Mouse (Mus musculus): Measurements from ENCODE around the gene Foxred1.

The Foxred1 gene

DNA sequence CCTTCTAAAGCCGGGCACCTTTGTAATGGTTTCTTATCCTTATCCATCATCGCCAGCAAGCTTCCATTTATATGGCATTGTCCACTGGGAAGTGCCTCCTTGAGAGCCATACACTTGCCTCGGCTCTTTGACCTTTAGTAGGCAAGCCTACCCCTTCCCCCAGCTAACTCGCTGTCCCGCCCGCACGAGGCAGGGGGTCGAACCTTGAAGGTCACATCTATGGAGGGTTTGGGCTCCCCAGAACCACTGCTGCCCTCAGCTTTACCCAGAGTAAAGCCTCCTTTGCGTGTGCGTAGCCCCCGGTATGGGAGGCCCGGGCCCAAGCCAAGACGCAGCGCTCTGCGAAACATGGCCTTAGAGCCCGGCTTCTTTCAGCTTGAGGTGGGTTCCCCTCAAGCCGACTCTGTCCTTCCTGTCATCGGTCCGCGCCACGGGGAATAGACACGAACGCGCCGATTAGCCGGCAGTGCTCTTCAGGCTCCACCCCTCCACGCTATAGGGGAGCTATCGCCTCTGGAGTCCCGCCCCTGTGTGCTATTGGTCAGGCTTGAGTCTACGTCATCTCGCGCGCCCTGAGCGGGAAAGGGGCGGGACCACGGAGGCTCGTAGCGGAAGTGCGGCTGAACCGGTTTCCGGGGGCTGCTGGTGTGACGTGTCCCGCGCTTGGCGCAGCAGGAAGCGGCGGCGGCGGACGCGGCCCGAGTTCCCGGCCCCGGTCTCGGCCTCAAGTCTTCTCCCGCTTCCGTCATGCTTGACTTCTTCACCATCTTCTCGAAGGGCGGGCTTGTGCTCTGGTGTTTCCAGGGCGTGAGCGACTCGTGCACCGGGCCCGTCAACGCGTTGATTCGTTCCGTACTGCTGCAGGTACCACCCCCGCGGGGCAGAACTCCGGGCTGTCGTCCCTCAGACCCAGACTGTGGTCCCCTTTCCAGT, at the start of gene Foxred1:
Gene Foxred1 (minus strand): TSS at position 514 of the 933 bp plus-strand sequence.
- CTCF ChIA-PET = no interaction called here

GRCm38 (mm10) chr9:35257365-35257764, 46.5 kb upstream of the Foxred1 start:
- CTCF ChIA-PET = no interaction called here

GRCm38 (mm10) chr9:35249476-35249875, 38.6 kb upstream of the Foxred1 start:
- CTCF ChIA-PET = no interaction called here

GRCm38 (mm10) chr9:35247405-35247804, 36.5 kb upstream of the Foxred1 start:
- CTCF ChIA-PET = no interaction called here

- CTCF ChIA-PET = no interaction called here
These were observed 28.9 kb upstream of the Foxred1 start for GRCm38 (mm10) chr9:35239734-35240133.

DNA sequence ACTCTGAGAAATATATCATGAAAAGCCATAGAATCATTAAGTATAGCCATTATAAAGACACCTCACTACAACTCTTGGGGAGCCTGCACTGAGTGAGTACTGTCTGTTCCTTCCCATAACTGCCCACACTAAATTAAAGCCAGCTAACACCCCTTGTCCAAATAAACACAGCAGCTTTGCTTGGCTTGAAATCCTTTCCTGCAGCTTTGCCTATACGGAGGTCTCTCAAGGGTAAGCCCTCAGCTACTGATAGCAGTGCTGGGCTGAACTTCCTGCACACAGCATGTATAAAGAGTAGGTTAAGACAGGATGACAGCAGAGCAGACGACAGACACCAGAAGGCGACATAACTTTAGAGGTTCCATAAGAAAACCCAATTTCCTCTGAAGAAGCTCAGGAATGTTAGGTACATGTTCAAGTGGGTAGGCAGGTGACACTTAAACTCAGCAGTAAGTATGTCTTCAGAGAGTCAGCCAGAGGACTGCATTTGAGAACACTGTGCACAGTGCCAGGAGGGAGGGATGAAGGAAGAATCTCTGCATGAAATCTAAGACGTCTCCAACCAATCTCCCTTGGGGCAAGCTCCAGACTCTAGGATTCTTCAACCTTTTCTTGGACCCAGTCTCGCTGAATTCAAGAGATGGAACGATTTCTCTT, 28.2 kb upstream of the Foxred1 start:
- CTCF ChIA-PET = no interaction called here

DNA sequence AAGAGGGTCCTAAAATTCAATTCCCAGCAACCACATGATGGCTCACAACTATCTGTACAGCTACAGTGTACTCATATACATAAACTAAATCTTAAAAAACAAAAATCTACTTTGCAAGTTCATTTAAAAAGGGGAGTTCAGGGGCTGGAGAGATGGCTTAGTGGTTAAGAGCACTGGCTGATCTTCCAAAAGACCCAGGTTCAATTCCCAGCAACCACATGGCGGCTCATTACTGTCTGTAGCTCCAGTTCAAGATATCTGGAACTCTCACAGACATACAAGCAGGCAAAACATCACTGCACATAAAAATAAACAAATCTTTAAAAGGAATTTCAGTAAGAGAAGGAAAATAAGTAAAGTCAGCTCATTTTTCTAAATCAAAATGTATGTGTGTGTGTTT, 27.5 kb upstream of the Foxred1 start:
- CTCF ChIA-PET = no interaction called here

GRCm38 (mm10) chr9:35235996-35236395, 25.1 kb upstream of the Foxred1 start:
- CTCF ChIA-PET = no interaction called here

GRCm38 (mm10) chr9:35228671-35229070, 17.8 kb upstream of the Foxred1 start:
- CTCF ChIA-PET = interaction anchor here (0.7 kb wide), 1 partner anchor 29 kb away, joined by 4 read pairs; the partner anchor contains the start of gene Srpr

GRCm38 (mm10) chr9:35223466-35223865, 12.6 kb upstream of the Foxred1 start:
- CTCF ChIA-PET = no interaction called here

- CTCF ChIA-PET = no interaction called here
These were observed 7.1 kb upstream of the Foxred1 start for GRCm38 (mm10) chr9:35217963-35218362.

DNA sequence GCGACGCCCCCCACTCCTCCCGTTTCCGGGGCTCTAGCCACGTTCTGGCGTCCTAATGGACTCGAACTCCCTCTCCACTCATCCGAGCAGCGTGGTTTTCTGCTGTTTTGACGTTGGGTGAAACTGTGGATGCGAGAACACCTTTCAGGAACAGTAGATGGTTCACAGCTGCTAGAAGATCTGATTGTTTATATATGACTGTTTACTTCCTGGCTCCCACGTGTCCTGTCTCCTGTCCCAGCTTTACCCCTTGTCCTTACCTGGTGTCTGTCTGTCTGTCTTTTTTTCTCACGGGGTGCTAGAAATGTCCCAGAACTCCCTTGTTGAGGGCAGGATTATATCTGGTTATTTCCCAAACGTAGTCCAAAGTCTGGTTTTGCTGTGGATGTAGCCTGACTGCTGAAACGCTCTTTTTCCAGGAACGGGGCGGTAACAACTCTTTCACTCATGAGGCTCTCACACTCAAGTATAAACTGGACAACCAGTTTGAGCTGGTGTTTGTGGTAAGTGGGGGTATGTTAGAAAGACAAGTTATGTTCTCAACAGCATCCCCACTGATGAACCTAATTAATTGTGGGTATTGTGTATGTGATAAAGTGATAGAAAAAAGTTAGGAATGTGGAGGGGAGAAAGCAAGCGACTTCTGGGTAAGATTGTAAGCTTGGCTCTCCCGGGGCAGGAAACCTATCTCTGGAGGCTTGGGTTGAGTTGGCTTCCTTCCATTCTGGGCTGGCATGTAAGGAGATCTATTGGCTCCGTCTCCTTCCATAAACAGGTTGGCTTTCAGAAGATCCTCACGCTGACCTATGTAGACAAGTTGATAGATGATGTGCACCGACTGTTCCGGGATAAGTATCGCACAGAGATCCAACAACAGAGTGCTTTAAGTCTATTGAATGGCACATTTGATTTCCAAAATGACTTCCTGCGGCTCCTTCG, 987 bp upstream of the Foxred1 start:
- CTCF ChIA-PET = interaction anchor here (0.9 kb wide), 1 partner anchor 38 kb away, joined by 5 read pairs; no protein-coding TSS in a partner anchor

DNA sequence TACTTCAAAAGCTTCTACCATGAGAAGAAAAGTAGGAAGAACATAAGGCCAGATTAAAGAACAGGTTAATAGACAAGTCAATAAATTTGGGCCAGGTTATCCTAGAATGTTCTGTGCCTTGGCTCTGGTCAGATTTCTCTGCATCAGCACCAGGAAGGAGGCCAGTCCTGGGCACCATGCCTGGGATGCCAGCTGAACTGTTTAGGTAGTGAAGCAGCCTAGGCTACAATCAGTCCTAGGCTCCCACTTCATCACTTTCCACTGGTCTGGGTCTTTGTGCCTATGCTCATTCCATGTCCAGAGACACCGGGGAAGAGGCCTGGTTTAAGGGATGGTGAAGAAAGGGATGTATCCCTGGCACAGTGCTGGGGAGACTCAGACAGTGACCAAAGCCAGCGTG, 6.4 kb downstream of the Foxred1 start:
- CTCF ChIA-PET = no interaction called here

DNA sequence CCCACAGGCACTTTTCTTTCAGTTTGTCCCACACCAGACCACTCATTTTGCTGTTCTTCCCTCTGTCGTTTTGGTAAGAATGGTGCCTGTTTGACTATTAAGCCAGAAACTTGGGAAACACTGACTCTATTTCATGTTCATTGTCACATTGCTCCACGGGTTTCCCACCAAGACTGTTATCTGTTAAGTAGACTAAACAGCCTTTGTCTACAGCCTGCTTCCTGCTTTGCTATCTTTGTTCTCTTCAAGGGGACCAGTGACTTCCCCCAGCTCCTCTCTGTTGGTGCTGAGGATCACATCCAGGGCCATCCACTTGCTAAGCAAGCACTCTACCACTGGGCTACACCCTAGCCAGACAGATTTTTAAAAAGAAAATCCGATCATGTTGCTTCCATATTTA, 7.3 kb downstream of the Foxred1 start:
- CTCF ChIA-PET = no interaction called here

GRCm38 (mm10) chr9:35200529-35201060, 10.3 kb downstream of the Foxred1 start:
- CTCF ChIA-PET = no interaction called here

GRCm38 (mm10) chr9:35199772-35200471, 10.9 kb downstream of the Foxred1 start, which contains the start of the genes Srpr and Tirap:
Gene Srpr, plus strand, starts transcription at chr9:35200175.
Gene Tirap, minus strand, starts transcription at chr9:35200291.
- CTCF ChIA-PET = interaction anchor here (0.6 kb wide), 1 partner anchor 29 kb away, joined by 4 read pairs; no protein-coding TSS in a partner anchor

GRCm38 (mm10) chr9:35198945-35199771, 11.7 kb downstream of the Foxred1 start:
- CTCF ChIA-PET = interaction anchor here (0.6 kb wide), 1 partner anchor 29 kb away, joined by 4 read pairs; no protein-coding TSS in a partner anchor

DNA sequence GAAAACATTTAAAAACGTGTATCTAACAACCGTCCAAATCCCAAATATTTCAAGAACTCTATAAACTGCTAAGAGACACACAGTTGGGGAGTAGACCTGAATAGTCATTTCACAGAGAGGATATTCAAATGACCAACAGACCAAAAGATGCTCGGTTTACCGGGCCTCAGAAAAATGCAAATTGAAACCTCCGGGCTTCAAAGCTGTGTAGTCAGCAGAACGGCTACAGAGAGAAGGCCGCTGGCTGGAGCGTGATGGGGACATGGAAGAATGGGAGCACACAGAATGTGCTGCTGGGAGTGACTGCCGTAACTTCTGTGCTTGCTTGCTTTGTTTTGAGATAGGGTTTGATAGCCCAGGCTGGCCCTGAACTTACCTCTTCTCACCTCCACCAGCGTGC, 12.5 kb downstream of the Foxred1 start:
- CTCF ChIA-PET = no interaction called here

GRCm38 (mm10) chr9:35197625-35198024, 13.2 kb downstream of the Foxred1 start:
- CTCF ChIA-PET = interaction anchor here (0.8 kb wide), 1 partner anchor 9 kb away, joined by 6 read pairs; no protein-coding TSS in a partner anchor

DNA sequence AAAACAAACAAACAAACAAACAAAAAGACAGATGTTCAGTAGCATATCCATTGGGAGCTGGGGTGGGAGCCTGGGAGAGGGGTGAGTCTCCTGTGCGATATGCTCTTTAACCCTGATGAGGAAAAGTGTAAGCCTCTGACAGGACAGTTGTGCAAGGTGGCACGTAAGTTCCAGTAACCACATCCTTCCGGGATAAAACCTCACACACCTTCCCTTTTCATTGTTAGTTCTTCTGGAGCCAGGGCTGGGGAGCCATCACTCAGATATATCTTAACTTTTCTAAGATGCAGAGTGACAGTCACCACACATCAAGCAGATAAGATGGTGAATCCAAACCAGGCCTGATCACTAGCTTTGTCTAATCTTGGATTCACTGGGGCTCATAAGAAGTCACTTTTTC, 16.8 kb downstream of the Foxred1 start:
- CTCF ChIA-PET = no interaction called here

Measured in spleen, embryonic (tissue).